Mouse (Mus musculus) Muller cell, postnatal 12 days (primary cell): ENCODE measurements at regions not wholly inside any gene's neighbourhood (a gene's known extent, or its start where the extent isn't known, plus 50 kb on each side); places are given as distances from the start of the nearest gene placed in this dataset.

Experiments used
- DNase-seq: peaks from one replicate; pipeline ENCODE4 v3.0.0-alpha.2; 2015; ENCODE audit errors: inconsistent ontology term

DNA sequence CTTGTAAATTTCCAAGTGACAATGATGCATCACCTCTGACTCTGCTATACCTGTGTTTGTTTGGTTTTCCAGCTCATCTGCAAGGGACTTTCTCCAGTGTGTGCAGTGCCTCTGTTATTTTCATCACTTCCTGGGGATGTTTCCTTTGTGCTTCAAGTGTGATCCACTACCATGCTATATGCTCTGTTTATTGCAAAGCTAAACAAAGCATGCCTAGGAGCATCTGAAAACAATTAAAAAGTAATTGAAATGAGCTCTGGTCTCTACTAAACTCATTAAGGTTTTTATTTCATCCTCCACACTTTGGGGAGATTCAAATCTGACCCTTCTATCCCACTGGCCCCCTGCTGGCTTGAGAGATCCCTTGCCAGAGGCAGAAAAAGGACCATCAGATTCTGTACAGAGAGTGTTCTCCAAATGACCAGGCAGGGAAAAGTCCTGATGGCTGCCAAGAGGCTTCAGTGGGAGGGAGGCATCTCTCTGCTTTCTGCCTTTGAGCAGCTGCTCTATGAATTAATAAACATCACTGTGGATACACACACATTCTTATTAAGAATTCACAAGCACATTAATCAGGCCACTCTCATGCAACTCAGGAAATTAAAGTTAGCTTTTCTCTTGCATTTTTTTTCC lies 57.0 kb downstream of the Amd2 start:
- DNase-seq = peak; percentile 27

DNA sequence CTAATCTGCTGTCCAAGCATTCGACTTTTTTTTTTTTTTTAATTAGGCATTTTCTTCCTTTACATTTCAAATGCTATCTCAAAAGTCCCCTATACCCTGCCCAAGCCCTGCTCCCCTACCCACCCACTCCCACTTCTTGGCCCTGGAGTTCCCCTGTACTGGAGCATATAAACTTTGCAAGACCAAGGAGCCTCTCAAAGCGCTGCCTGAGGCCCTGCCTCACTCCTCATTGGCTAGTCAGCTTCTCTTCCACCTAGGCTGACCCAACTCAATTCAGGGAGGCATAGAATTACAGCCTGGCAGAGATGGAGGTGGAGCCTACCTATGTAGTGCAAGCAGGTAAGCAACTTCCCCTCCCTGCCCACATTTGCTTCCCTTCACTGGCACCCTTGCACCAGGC lies 61.8 kb downstream of the Amd2 start:
- DNase-seq = no peak

DNA sequence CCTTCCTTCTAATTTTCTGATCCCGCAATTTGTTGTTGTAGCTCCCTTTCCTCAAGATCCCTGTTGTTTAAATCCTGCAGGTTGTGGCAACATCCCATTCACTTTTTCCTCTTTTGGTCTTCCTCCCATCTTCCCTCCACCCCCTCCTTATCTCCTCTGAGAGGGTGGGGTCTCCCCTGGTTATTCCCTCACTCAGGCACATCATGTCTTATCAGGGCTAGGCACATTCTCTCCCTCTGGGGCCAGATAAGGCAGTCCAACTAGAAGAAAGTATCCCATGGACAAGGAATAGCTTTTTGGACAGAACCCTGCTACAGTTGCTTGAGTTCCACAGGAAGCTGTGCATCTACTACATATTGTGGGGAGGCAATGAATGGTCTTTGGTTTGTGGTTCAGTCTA lies 90.8 kb downstream of the Amd2 start:
- DNase-seq = no peak

DNA sequence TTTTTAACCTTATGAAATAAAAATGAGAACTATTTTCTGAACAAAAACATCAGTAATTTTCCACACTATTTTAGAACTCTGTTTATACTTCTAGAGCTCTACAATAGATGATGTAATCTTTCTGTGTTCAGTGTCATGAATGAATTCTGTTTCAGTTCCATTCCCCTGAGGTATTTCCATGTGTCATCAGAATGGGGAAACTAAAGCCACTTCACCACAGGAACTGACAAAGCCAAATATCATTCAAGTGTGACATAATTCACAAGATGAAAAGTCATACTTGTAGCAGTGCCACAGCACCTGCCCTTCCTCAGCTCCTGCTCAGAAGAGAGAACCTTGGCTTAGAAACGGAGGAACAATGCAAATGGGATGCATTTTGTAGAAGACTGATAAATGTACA lies 125.4 kb downstream of the Amd2 start:
- DNase-seq = peak; percentile 78
